Mouse (Mus musculus): ENCODE results near the gene Evi2.

DNA sequence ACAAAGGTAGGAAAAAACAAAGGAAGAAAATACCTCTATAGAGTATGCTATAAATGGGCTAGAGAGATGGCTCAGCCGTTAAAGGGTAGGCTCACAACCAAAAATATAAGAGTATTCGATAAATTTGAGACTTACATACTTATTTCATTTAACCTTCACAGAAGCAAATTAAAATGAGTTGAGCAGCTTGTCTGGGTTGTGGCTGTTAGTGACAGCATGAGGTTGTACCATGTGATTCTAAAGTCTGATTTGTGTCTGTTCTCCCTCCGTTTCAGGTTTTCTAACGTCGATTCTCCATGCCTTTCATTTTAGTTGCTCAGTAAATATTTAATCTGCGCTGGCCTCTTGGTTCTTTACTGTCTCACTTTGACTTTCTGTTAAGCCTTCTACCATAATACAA, 11.1 kb downstream of the Evi2 start:
- TF ChIP-seq CTCF (IDR thresholded peaks at IDR 0.05; ENCODE audit: control insufficient read depth, insufficient read depth, low read length) (no peak), POLR2A (IDR thresholded peaks at IDR 0.05; ENCODE audit: borderline replicate concordance, control insufficient read depth, low read depth, low read length) (no peak)

Measured in bone marrow, adult 2 months (tissue).